Mouse (Mus musculus) ES-Bruce4 (cell line): ENCODE measurements around the gene Pam. TPM values are rescaled to one million over a fixed set of nuclear protein-coding genes. Genes with fewer than 3 reads are reported as not detected.

ENCODE experiments used
- H3K27ac ChIP-seq: 2 replicates; pipeline ENCODE4 v1.5.1; 2012; ENCODE audit warnings: low read length, inconsistent platforms; ENCODE audit not compliant: insufficient read depth
- H3K27me3 ChIP-seq: 2 replicates; pipeline ENCODE4 v1.6.1; 2012; ENCODE audit warnings: mild to moderate bottlenecking, low read length, inconsistent platforms; ENCODE audit not compliant: control insufficient read depth, poor library complexity, insufficient read depth, severe bottlenecking
- H3K36me3 ChIP-seq: 2 replicates; pipeline ENCODE4 v1.6.1; 2012; ENCODE audit warnings: inconsistent platforms, mild to moderate bottlenecking, low read length, moderate library complexity; ENCODE audit not compliant: control insufficient read depth, poor library complexity, insufficient read depth, severe bottlenecking
- H3K4me1 ChIP-seq: one replicate; pipeline ENCODE4 v1.8.1; 2011; ENCODE audit warnings: low read length; ENCODE audit not compliant: control insufficient read depth, insufficient read depth
- H3K4me3 ChIP-seq: 2 replicates; pipeline ENCODE4 v1.5.1; 2011; ENCODE audit warnings: low read depth, mild to moderate bottlenecking, low read length
- H3K9ac ChIP-seq: 2 replicates; pipeline ENCODE4 v1.6.1; 2012; ENCODE audit warnings: low read depth, mild to moderate bottlenecking, inconsistent platforms; ENCODE audit not compliant: poor library complexity, severe bottlenecking
- H3K9me3 ChIP-seq: replicated peaks from 2 replicates; pipeline ENCODE4 v1.6.1; 2012; ENCODE audit warnings: mild to moderate bottlenecking, low read length, inconsistent platforms; ENCODE audit not compliant: control insufficient read depth, poor library complexity, insufficient read depth, severe bottlenecking
- CTCF ChIP-seq: IDR thresholded peaks from one replicate; pipeline ENCODE4 v1.8.1; 2011; ENCODE audit warnings: low read depth, low read length
- EP300 ChIP-seq: IDR thresholded peaks from 2 replicates; pipeline ENCODE4 v1.6.1; 2011; ENCODE audit warnings: low read depth, low read length; ENCODE audit not compliant: insufficient read depth
- POLR2A ChIP-seq: IDR thresholded peaks from one replicate; pipeline ENCODE4 v1.8.1; 2011; ENCODE audit warnings: low read length; ENCODE audit not compliant: insufficient read depth
- polyA plus RNA-seq: library from polyadenylated mRNA; stranded (reverse); fragments of >200 nt; gene quantifications from 2 replicates; pipeline ENCODE4 v1.2.4, GENCODE M21; 2011; ENCODE audit warnings: low read depth; ENCODE audit not compliant: missing spikeins, insufficient read depth, insufficient read length

Pam gene
- polyA plus RNA-seq, 1 experiment = 17.8 TPM

DNA sequence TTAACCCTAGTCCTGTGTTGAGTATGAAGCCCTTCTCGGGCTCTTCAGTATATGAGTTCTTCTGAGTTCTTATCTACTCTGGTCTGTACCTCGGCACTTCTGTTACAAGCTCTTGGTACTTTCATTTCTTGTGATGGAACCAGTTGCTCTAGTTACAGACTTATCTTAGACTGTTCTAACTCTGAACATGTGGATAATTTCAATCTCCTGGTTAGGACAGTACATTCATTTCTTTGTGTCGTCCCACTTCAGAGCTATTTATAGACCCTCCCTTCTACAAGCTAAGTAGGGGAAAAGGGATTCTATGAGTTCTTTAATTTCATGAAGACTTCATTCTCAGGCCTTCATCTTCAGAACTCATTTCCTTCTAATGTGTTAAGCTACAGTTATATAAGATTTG is 307.8 kb downstream of the Pam start:
- no peak for TF ChIP-seq CTCF
- TF ChIP-seq EP300 = no peak
- TF ChIP-seq POLR2A = no peak
- H3K4me3 ChIP-seq = no peak overlapping the region

GRCm38 (mm10) chr1:97785685-97786393 is 309.6 kb downstream of the Pam start:
- no peaks in the 10 kb centered on the region for H3K27me3 ChIP-seq
- H3K9ac ChIP-seq = no peak overlapping the region
- H3K9me3 ChIP-seq = no peaks in the 10 kb centered on the region
- no peaks in the 10 kb centered on the region for H3K36me3 ChIP-seq
- no peaks in the 10 kb centered on the region for H3K4me1 ChIP-seq
- TF ChIP-seq POLR2A = no peak
- TF ChIP-seq EP300 = no peak
- TF ChIP-seq CTCF = no peak
- H3K4me3 ChIP-seq = no peak overlapping the region
- no peak overlapping the region for H3K27ac ChIP-seq

More for the DNA sequence above, 307.8 kb downstream of the Pam start:
- H3K27me3 ChIP-seq = no peaks in the 10 kb centered on the region
- H3K36me3 ChIP-seq = no peaks in the 10 kb centered on the region
- no peak overlapping the region for H3K27ac ChIP-seq
- no peaks in the 10 kb centered on the region for H3K9me3 ChIP-seq
- H3K4me1 ChIP-seq = no peaks in the 10 kb centered on the region
- no peak overlapping the region for H3K9ac ChIP-seq

DNA sequence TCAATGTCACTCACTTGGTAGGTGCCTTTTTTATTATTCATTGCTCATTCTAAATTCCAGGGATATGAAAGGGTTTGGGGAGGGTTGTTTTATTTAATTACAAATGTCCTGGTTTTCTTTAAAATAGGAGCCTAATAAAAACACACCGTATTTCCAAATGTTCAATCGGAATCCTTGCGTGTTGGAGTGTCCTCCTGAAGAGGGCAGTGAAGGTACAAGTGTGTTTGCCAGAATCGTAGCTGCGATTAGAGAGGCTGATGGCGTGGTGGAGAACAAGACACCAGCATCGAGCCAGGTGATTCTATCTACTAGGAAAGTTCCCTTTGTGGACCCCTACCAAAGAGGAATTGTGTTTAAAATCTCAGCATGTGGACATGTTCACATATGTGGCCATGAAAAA is 310.5 kb downstream of the Pam start:
- no peaks in the 10 kb centered on the region for H3K36me3 ChIP-seq
- TF ChIP-seq CTCF = peak; percentile 29
- TF ChIP-seq POLR2A = no peak
- no peak for TF ChIP-seq EP300
- H3K4me1 ChIP-seq = no peaks in the 10 kb centered on the region
- H3K9me3 ChIP-seq = no peaks in the 10 kb centered on the region
- no peaks in the 10 kb centered on the region for H3K27me3 ChIP-seq
- no peak overlapping the region for H3K4me3 ChIP-seq
- H3K9ac ChIP-seq = no peak overlapping the region
- H3K27ac ChIP-seq = no peak overlapping the region

GRCm38 (mm10) chr1:97781674-97782073 is 313.8 kb downstream of the Pam start:
- no peak overlapping the region for H3K27ac ChIP-seq
- H3K36me3 ChIP-seq = no peaks in the 10 kb centered on the region
- TF ChIP-seq EP300 (no peak), CTCF (no peak), POLR2A (no peak)
- H3K27me3 ChIP-seq = no peaks in the 10 kb centered on the region
- no peak overlapping the region for H3K9ac ChIP-seq
- H3K4me1 ChIP-seq = no peaks in the 10 kb centered on the region
- H3K9me3 ChIP-seq = 0 out of 2 replicates have a peak, but pooled peaks cover 2% of the 10 kb centered on the region
- no peak overlapping the region for H3K4me3 ChIP-seq

GRCm38 (mm10) chr1:97773973-97774372 is 321.5 kb downstream of the Pam start:
- Histone ChIP-seq H3K27me3 (no peaks in the 10 kb centered on the region), H3K9ac (no peak overlapping the region), H3K4me3 (no peak overlapping the region), H3K27ac (no peak overlapping the region), H3K9me3 (0 out of 2 replicates have a peak, but pooled peaks cover 2% of the 10 kb centered on the region), H3K36me3 (no peaks in the 10 kb centered on the region; the same call in 1 of the 2 replicates), H3K4me1 (no peaks in the 10 kb centered on the region)
- TF ChIP-seq EP300 (no peak), POLR2A (no peak), CTCF (no peak)

DNA sequence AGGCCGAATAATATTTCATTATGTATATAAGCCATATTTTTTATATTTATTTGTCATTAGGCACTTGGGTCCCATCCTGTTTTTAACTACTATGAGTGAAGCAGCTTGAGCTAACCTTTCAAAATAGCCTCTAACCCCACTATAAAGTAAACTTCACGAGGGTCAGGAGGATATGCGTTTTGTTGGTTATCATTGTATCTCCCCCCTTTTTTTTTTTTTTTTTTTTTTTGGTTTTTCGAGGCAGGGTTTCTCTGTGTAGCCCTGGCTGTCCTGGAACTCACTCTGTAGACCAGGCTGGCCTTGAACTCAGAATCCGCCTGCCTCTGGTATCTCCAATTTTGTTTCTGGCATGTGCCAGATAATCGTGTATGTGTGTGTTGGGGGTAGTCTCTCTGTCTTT is 322.1 kb downstream of the Pam start:
- H3K9me3 ChIP-seq = 0 out of 2 replicates have a peak, but pooled peaks cover 2% of the 10 kb centered on the region
- no peaks in the 10 kb centered on the region; the same call in 1 of the 2 replicates for H3K36me3 ChIP-seq
- no peak overlapping the region for H3K9ac ChIP-seq
- H3K27me3 ChIP-seq = no peaks in the 10 kb centered on the region
- no peaks in the 10 kb centered on the region for H3K4me1 ChIP-seq
- TF ChIP-seq CTCF = no peak
- no peak for TF ChIP-seq POLR2A
- H3K27ac ChIP-seq = no peak overlapping the region
- H3K4me3 ChIP-seq = no peak overlapping the region
